Mouse (Mus musculus) E14TG2a.4 (cell line): ENCODE measurements around the gene Grb10.

Experiments
- CTCF ChIP-seq: conservative IDR thresholded peaks from 2 replicates; pipeline ENCODE4 v1.5.1; 2014; ENCODE audit warnings: low read length
- POU5F1 ChIP-seq: IDR thresholded peaks from 2 replicates; pipeline ENCODE4 v1.6.1; 2014; ENCODE audit warnings: low read length, borderline replicate concordance

DNA sequence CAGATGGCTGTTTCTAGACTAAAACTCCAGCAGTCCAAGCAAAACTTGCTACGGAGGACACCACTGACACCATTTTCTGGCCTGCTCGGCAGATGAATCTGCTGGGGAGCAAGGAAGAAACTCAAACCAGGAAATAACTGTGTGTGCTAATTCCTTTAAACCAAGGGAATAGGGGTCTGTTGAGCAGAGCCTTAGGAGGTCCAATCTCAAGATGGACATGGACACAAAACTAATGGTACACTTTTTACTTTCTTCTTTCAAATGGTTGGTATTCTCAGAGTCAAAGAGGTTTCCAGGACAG is 80.5 kb downstream of the Grb10 start:
- TF ChIP-seq CTCF, result no peak
- no peak for TF ChIP-seq POU5F1
